In genomic region chr9:62744558-62745275, GRCm38 (mm10) we compare ENCODE assay signal across 8 mouse cellular contexts.
DNase-seq lines count a peak whose midpoint lies in the region; ATAC-seq lines count a peak whose summit lies in the region.

No protein-coding gene starts in this region.

- DNase-seq in intestine, embryonic 14.5 days (ENCODE audit: low spot score): peak; percentile 79
- peak; percentile 46 for DNase-seq in urinary bladder, postnatal 14 days (ENCODE audit: low spot score)
- DNase-seq in urinary bladder, postnatal 4 days (ENCODE audit: low spot score in 2 of 2): no peak
- DNase-seq in adrenal gland, postnatal 25 days: peak; percentile 49
- peak; percentile 55 for DNase-seq in gonadal fat pad, adult 2 months (ENCODE audit: low read depth)
- DNase-seq in retina, adult 2 months (ENCODE audit: low read depth, low spot score): peak; percentile 32
- DNase-seq in frontal cortex, postnatal 10 days (ENCODE audit: low spot score in 2 of 2): no peak

- H3K4me3 ChIP-seq in intestine, embryonic 14.5 days (ENCODE audit: low read depth, low read length): no peak overlapping the region
- H3K4me3 ChIP-seq in intestine, embryonic 15.5 days (replicated peaks): no peak overlapping the region

- H3K9me3 ChIP-seq in intestine, embryonic 14.5 days (ENCODE audit: control insufficient read depth, low read length): no peaks in the 10 kb centered on the region
- H3K9me3 ChIP-seq in intestine, embryonic 15.5 days: no peaks in the 10 kb centered on the region

- no peak for ATAC-seq in intestine, embryonic 14.5 days (replicated peaks; ENCODE audit: low FRiP score, low TSS enrichment, low read depth)
- no peak for ATAC-seq in intestine, embryonic 15.5 days

- no peaks in the 10 kb centered on the region for H3K27me3 ChIP-seq in intestine, embryonic 14.5 days (replicated peaks; ENCODE audit: control insufficient read depth, insufficient read depth, low read length)
- no peaks in the 10 kb centered on the region for H3K27me3 ChIP-seq in intestine, embryonic 15.5 days (replicated peaks)

- H3K36me3 ChIP-seq in intestine, embryonic 14.5 days (ENCODE audit: control insufficient read depth, insufficient read depth, low read length): no peaks in the 10 kb centered on the region
- no peaks in the 10 kb centered on the region for H3K36me3 ChIP-seq in intestine, embryonic 15.5 days

- H3K4me1 ChIP-seq in intestine, embryonic 14.5 days (replicated peaks; ENCODE audit: control insufficient read depth, insufficient read depth, low read length): no peaks in the 10 kb centered on the region
- H3K4me1 ChIP-seq in intestine, embryonic 15.5 days (replicated peaks): no peaks in the 10 kb centered on the region

- no peak overlapping the region for H3K27ac ChIP-seq in intestine, embryonic 14.5 days (ENCODE audit: low read depth)
- H3K27ac ChIP-seq in intestine, embryonic 15.5 days: no peak overlapping the region

- H3K9ac ChIP-seq in intestine, embryonic 14.5 days (ENCODE audit: low read length): no peak overlapping the region
- no peak overlapping the region for H3K9ac ChIP-seq in intestine, embryonic 15.5 days

- H3K4me2 ChIP-seq in intestine, embryonic 14.5 days (ENCODE audit: low read length): no peak overlapping the region
- H3K4me2 ChIP-seq in intestine, embryonic 15.5 days (replicated peaks): no peak overlapping the region

- WGBS in intestine, embryonic 14.5 days: 57% methylated on average over 7 of the region's 7 CpGs
- 54% methylated on average over 7 of the region's 7 CpGs for WGBS in intestine, embryonic 15.5 days

Comparison
In these comparisons a context has a peak if more than half of its experiments do, and no peak if none do; other contexts are left out.
1. DNase-seq: peak in intestine, embryonic 14.5 days (single experiment), urinary bladder, postnatal 14 days (single experiment), adrenal gland, postnatal 25 days (single experiment), gonadal fat pad, adult 2 months (single experiment) and retina, adult 2 months (single experiment); none in urinary bladder, postnatal 4 days (0 of 2) and frontal cortex, postnatal 10 days (0 of 2).